Mouse (Mus musculus) WW6 (cell line): ENCODE measurements around the gene Gm9573.

Source experiments
- DNase-seq: peaks from one replicate; pipeline ENCODE4 v3.0.0-alpha.2; 2013; ENCODE audit warnings: low read depth, low spot score

Gene Gm9573

DNA sequence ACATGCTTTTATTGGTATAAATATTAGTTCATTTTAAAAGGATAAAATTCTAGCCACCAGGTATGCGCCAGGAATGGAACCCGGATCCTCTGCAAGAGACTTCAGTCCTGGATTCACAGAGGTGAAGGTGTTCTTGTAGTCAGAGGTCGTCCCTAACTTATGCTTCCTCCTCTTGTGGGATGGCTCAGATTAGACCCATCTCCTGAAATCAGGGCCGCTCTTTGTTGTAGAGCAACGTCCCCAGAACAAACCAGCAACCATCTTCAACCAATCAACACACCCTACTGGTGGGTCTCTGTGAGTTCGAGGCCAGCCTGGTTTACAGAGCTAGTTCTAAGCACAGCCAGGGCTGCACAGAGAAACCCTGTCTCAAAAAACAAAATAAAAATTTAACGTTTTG lies 32.0 kb downstream of the Gm9573 start:
- DNase-seq, result no peak

DNA sequence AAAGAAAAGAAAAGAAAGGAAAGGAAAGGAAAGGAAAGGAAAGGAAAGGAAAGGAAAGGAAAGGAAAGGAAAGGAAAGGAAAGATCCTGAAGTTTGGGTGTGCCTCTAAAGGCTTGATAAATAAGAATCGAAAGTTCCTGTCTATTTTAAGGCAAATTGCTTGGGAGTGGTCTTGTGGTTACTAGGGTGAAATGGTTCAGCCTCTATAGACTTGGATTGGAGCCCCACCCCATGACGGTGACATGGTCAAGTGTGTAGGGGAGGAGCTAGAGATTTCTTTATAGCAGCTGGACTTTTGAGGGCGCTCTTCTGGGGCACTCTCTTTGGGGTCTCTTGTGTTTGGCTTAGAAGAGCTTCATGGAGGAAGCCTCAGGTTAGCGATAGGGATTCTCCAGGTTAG lies 32.7 kb downstream of the Gm9573 start:
- no peak for DNase-seq

DNA sequence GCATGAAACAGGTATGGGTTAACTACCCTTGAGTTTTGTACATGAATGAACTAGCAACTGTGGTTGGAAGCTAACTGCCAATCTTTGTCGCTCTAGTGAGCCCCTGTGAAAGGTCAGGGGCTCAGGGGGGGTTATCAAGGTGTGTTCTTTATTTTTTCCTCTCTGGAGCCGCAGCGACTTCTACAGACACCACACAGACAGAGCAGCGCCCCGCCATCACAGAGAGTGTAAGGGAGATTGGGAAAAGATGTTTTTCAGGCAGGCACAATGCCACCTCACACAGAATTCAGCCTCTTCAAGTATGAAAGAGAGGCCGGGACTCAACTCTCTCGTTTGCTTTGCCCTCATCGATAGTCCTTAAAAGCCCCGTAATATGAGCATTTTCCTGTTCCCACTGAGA lies 34.3 kb downstream of the Gm9573 start:
- no peak for DNase-seq

DNA sequence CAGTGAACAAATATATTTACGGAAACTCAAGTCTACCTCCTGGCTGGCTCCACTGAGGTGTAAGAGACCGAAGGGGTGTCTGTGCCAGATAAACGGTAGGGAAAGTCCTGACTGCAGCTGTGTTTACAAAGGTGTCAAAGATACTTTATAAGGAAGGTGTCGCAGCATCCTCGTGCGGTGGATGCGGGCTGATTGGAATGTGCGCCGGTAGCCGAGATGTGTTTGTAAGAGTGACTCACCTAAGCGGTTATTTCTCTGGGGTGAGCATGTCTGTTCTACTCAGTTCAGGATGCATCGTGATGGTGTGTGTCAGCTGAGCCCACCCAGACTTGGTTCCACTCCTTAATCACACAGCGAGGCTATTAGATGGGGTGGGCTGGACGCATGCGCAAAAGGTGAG lies 34.7 kb downstream of the Gm9573 start:
- no peak for DNase-seq

DNA sequence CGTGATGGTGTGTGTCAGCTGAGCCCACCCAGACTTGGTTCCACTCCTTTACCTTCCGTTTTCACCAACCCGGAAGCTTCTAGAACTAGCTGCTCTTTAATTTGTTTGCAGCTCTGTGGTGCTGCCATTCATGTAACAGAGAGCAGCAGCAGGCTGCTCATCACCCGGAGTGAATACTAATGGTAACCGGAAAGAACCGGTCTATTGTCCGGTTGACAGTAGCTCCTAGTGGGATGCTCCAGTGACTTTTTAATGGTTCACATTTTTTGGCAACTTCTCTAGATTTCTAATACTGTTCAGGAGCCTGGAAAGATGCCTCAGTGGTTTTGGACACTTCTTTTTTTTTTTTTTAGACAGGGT lies 35.2 kb downstream of the Gm9573 start:
- no peak for DNase-seq

DNA sequence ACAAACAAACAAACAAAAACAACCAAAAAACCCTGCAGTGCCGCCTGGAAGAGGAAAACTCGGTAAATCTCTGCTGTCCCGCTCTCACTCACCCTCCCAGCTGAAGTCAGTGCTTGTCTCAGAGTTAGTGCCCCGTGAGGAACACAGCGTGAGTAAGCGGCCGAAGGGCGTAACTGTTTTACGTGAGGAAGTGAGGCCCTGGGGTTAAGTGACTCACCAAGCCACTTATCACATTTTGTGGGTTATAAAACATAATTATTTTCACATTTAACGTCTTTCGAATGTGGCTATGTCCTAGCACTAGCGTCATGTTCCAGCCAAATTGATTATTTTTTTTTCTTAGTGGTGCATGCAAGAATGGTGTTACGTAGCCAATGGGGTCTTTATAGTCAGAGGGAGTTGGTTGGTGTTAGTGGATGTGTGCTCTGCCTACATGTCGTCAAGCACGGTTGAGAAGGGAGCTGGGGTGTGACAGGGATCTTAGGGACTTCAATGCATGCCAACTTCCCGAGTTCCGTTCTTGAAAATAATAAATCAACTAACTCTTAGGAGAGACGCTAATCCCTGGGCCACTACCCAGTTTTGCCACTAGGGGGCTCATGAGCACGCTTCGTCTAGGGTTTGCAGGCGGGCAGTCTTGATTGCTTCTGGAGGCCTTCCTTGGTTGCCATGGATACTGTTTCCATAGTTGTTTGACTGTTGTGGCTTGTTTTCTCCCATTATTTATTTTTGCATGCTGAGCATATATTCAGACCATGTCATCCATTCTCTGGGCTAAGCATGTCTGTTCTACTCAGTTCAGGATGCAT lies 35.8 kb downstream of the Gm9573 start:
- DNase-seq, result no peak

DNA sequence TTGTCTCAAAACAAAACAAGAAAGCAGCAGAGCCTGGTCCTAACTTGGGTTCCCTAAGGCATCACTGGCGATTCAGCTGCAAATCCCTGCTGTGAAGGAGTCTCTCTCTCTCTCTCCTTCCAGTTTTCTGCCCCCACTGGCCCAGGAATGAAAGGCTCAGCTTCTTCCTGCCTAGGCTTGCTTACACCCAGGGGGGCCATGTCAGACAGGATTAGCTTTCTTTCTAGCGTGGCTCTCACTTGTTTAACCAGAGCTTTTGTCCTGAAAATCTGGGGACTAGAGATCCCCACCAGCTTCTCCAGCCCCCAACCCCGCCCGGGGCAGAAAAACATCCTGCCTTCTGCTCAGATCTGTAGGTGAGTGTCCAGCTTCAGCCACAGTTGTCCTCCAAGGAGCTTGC lies 38.0 kb downstream of the Gm9573 start:
- DNase-seq, result no peak

DNA sequence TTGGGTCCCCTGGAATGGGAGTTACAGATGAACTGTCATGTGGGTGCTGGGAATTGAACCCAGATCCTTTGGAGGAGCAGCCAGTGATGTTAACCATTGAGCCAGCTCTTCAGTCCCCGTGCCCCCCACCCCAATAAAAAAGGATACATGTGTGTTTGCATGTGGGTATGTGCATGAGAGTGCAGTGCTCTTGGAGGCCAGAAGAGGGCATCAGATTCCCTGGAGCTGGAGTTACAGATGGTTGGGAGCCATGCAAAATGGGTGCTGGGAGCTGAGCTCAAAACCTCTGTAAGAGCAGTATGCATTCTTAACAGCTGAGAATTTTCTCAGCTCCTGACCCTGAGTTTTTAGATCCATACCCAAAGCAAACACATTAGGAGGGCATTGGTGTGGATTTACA lies 39.1 kb downstream of the Gm9573 start:
- no peak for DNase-seq

DNA sequence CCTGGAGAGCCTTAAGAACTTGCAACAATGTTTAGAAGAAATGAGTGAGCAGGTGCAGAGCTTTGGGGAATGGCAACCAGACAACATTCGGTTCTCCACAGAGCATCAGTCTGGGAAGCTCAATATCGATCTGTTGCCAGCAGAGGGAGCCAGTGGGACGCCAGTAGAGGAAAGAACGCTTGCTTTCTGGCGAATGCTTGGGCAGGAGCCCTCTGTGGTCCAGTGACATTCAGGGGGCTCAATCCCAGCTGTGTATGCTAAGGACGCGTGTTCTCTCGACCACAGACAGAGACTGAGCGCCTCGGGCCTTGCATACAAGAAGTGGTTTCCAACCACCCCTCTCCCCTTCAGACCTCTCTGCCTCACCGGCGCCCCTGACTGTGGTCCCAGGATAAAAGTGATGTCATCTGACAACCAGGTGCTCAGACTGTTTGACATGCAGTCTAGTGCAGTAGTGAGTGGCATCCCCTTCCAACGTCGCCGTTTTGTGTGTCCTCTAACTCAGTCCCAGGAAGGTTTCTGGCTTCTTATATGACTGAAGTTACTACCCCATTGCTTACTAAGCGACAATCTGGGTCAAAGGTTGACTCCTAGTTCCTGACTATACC lies 42.0 kb downstream of the Gm9573 start:
- peak; percentile 70 for DNase-seq

DNA sequence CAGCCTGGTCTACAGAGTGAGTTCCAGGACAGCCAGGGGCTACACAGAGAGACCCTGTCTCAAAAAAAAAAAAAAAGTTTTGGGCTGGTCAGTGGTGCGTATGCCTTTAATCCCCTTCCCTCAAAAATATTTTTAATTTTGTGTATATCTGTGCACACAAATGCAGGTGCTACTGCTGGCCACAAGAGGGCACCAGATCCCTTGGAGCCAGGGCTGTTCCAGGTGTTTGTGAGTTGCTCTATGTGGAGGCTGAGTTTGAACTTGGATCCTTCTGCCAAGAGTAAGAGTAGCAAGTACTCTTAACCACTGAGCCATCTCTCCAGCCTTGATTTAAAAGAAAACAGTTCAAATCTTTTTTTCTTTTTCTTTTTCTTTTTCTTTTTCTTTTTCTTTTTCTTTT lies 43.5 kb downstream of the Gm9573 start:
- DNase-seq, result no peak

DNA sequence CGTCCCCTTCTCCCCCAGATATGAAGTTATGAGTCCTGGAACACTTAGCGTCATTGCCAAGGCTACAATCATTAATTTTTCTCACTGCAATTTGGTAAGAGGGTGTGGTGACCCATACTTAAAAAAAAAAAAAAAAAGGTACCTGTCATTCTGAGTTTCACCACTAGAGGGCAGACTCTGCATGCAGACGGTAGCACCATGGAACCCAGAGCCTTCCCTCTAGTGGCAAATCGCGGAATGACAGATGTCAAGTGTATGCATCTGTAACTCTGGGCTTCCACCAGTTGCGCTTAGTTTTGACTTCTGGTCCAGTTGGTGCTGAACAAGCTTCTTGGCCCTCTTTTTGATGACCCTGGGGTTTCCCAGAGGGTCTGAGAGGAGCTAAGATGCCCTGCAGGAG lies 48.2 kb downstream of the Gm9573 start:
- peak; percentile 79 for DNase-seq

DNA sequence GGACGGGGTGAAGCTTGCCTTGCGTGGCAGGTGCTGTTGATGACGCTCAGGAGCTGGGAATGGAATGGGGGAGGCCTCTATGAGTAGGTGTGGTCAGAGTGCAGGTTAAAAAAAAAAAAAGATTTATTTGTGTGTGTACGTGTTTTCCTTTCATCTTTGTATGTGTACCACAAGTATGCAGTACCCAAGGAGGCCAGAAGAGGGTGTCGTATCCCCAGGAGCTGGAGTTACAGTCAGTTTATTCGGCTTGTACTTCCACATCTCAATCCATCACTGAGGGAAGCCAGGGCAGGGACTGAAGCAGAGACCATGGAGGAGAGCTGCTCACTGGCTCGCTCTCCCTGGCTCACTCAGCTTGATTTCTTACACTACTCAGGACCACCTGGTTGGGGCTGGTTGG lies 55.0 kb downstream of the Gm9573 start:
- DNase-seq, result no peak

DNA sequence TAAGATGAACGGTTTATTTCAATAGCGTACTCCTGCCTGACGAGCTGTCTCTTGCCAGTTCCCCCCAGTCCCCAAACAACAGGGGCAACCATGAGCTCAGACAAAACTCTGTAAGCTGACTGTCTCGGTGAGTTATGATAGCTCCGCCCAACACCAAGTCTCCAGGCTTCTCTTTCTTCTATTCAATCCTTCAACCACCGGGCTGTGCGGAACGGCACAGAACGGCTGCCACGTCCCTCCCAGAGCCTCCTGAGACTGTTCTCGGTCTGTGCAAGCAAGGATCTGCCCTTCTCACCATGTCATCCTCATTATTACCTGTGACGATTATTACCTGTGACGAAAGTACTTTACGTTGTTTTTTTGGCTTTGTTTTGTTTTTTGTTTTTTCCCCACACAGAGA lies 55.6 kb downstream of the Gm9573 start:
- no peak for DNase-seq

DNA sequence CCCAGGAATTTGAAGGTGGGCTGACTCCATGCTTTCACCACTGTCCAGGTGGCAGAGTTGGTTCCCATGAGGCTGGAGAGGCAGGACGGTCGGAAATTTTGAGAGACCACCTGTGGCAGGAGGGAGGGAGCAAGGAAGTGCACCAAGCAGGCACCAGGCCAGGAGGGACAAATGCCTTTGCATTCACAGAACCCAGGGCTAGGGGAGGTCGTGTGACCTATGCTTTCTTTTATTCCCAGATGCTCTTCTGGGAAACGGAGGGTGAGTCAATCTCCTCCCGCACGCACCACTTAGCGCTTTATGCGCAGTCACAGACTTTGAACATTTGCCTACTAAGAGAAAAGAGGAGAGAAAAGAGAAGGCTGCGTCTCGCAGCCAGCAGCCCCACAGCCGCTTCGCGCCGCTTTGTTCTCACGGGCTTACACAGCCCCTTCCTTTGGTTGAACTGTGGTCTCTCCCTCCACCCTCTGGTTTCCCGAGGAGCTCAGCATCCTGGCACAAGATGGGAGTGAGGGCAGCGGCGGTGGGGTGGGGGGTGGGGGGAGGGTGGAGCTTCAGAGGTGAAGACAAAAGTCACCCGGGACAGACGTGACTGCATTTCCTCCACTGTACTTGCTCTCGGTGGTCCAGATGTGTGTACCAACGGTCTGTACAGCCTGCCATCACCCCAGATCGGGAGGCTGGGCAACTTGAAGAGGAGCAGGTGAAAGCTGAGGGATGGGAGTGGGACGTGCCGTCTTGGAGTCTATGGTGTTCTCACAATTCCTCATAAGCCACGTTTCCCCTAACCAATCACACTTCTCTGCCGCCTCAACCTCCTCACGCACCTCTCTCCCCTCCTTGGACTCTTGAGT lies 57.1 kb downstream of the Gm9573 start:
- no peak for DNase-seq
